14 mouse cellular contexts compared by ENCODE assay signal in genomic region chr16:72402381-72402780, GRCm38 (mm10).
A peak's percentile ranks its signal among the peaks of the same experiment; 100 is the strongest.
DNase-seq lines count a peak whose midpoint lies in the region; ATAC-seq and TF ChIP-seq lines count a peak whose summit lies in the region.
"Had no signal": no experiment of that assay in that cellular context is flagged by ENCODE, and none has a peak within 500 bp of the region (broad histone marks: within the 10 kb centered on the region; RNA-seq: fewer than 3 reads in every experiment).

No protein-coding gene starts in this region.

- WGBS in embryonic facial prominence, embryonic 12.5 days = 12% methylated on average over 9 of the region's 9 CpGs
- 24% methylated on average over 9 of the region's 9 CpGs for WGBS in hindbrain, embryonic 12.5 days

- no peaks in the 10 kb centered on the region for H3K9me3 ChIP-seq in embryonic facial prominence, embryonic 12.5 days
- H3K9me3 ChIP-seq in hindbrain, embryonic 12.5 days (replicated peaks) = no peaks in the 10 kb centered on the region
- H3K9me3 ChIP-seq: liver, embryonic 13.5 days had no signal

- 0 out of 2 replicates have a peak overlapping the region, but pooled peaks have one; percentile 11 for H3K4me2 ChIP-seq in embryonic facial prominence, embryonic 12.5 days (replicated peaks)
- no peak overlapping the region; the same call in 1 of the 2 replicates for H3K4me2 ChIP-seq in hindbrain, embryonic 12.5 days (replicated peaks)
- H3K4me2 ChIP-seq: liver, embryonic 13.5 days had no signal

- H3K27me3 ChIP-seq in embryonic facial prominence, embryonic 12.5 days = no peaks in the 10 kb centered on the region
- H3K27me3 ChIP-seq in hindbrain, embryonic 12.5 days = no peaks in the 10 kb centered on the region
- H3K27me3 ChIP-seq: liver, embryonic 13.5 days had no signal

- H3K4me3 ChIP-seq in left cerebral cortex, adult 2 months = no peak overlapping the region
- no peak overlapping the region for H3K4me3 ChIP-seq in embryonic facial prominence, embryonic 12.5 days
- H3K4me3 ChIP-seq in hindbrain, embryonic 12.5 days = no peak overlapping the region
- H3K4me3 ChIP-seq: erythroblast, embryonic 14.5 days; liver, embryonic 13.5 days had no signal

- peaks cover 4% of the 10 kb centered on the region; the same call in 1 of the 2 replicates for H3K4me1 ChIP-seq in embryonic facial prominence, embryonic 12.5 days
- H3K4me1 ChIP-seq in hindbrain, embryonic 12.5 days = peaks cover 5% of the 10 kb centered on the region
- H3K4me1 ChIP-seq: liver, embryonic 13.5 days had no signal

- H3K9ac ChIP-seq in embryonic facial prominence, embryonic 12.5 days = no peak overlapping the region
- H3K9ac ChIP-seq in hindbrain, embryonic 12.5 days = no peak overlapping the region
- H3K9ac ChIP-seq: liver, embryonic 13.5 days had no signal

- peak; percentile 29 for DNase-seq in left cerebral cortex, postnatal 4 days
- DNase-seq in left cerebral cortex, adult 2 months (ENCODE audit: extremely low spot score in 1 of 2, low spot score in 2 of 2) = no peak
- peak; percentile 74 for DNase-seq in retina, embryonic 14.5 days (ENCODE audit: low spot score)
- no peak for DNase-seq in right cerebral cortex, postnatal 14 days
- DNase-seq in left cerebral cortex, adult 8-10 months (ENCODE audit: low spot score in 2 of 2) = no peak
- DNase-seq: adrenal gland, postnatal 14 days; cerebellum, adult 11 months; heart, postnatal 14 days; kidney, postnatal 4 days; liver, embryonic 13.5 days; thymus, adult 2 months had no signal

- no peak overlapping the region for H3K27ac ChIP-seq in left cerebral cortex, adult 2 months
- H3K27ac ChIP-seq in embryonic facial prominence, embryonic 12.5 days = no peak overlapping the region
- no peak overlapping the region for H3K27ac ChIP-seq in hindbrain, embryonic 12.5 days
- H3K27ac ChIP-seq: liver, embryonic 13.5 days had no signal

- intact Hi-C loops in left cerebral cortex, postnatal 4 days (cut with DNase I) = no loop called here
- intact Hi-C loops in left cerebral cortex, adult 2 months (cut with DNase I) = no loop called here

- no peak for TF ChIP-seq CTCF in left cerebral cortex, adult 2 months (IDR thresholded peaks at IDR 0.05)

- ATAC-seq in embryonic facial prominence, embryonic 12.5 days (ENCODE audit: insufficient number of reproducible peaks, insufficient read depth, low FRiP score, low TSS enrichment) = no peak
- peak; percentile 91 for ATAC-seq in hindbrain, embryonic 12.5 days (ENCODE audit: low FRiP score)

- no peaks in the 10 kb centered on the region for H3K36me3 ChIP-seq in embryonic facial prominence, embryonic 12.5 days
- H3K36me3 ChIP-seq in hindbrain, embryonic 12.5 days = no peaks in the 10 kb centered on the region
- H3K36me3 ChIP-seq: liver, embryonic 13.5 days had no signal

Comparison
In these comparisons a context has a peak if more than half of its experiments do, and no peak if none do; other contexts are left out.
1. DNase-seq: peak in left cerebral cortex, postnatal 4 days (single experiment) and retina, embryonic 14.5 days (single experiment); none in left cerebral cortex, adult 2 months (0 of 2), right cerebral cortex, postnatal 14 days (single experiment) and left cerebral cortex, adult 8-10 months (0 of 2).